Mouse (Mus musculus) bone marrow, adult 2 months (tissue): ENCODE measurements around the gene Cenpx.
A peak's percentile ranks its signal among the peaks of the same experiment; 100 is the strongest.

Source experiments
- CTCF ChIP-seq: fragments of 200-500 bp; IDR thresholded peaks from 2 replicates; pipeline ENCODE4 v1.5.1; 2011; ENCODE audit warnings: low read length, control low read depth; ENCODE audit not compliant: control insufficient read depth, insufficient read depth
- POLR2A ChIP-seq: fragments of 200-500 bp; IDR thresholded peaks from 2 replicates; pipeline ENCODE4 v1.6.1; 2011; ENCODE audit warnings: low read depth, mild to moderate bottlenecking, control low read depth, low read length, borderline replicate concordance; ENCODE audit not compliant: control insufficient read depth

DNA sequence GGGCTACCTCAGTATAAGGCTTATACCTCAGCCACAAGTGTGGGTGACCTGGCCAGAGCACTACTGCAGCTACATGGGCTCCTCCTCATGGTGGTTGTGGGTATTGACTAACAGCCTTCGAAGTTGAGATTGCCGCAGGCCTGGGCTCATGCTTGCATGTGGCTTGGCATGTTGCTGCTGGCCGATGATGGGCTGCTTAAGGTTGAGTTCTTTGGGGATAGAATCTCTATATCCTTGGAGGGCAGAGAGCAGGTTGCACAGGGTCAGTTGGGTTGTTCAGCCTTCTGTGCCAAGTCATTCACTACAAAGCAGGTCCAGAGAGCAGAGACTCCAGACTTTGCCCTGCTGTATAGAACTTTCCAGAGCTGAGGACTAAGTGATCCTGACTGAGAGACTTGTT is 33.6 kb downstream of the Cenpx start:
- TF ChIP-seq POLR2A (no peak), CTCF (peak; percentile 67)
